Mouse (Mus musculus) ES-E14 (cell line): ENCODE measurements around the gene Bzw2.

Experiments used
- CHD2 ChIP-seq: IDR thresholded peaks from 2 replicates; pipeline ENCODE4 v1.6.1; 2014; ENCODE audit warnings: mild to moderate bottlenecking, low read depth, low read length, inconsistent platforms
- HCFC1 ChIP-seq: IDR thresholded peaks from 2 replicates; pipeline ENCODE4 v1.6.1; 2012; ENCODE audit warnings: low read length, inconsistent platforms, borderline replicate concordance; ENCODE audit not compliant: insufficient read depth
- ZC3H11A ChIP-seq: IDR thresholded peaks from 2 replicates; pipeline ENCODE4 v1.6.1; 2012; ENCODE audit warnings: low read depth, mild to moderate bottlenecking, inconsistent platforms, low read length, borderline replicate concordance
- ZNF384 ChIP-seq: IDR thresholded peaks from 2 replicates; pipeline ENCODE4 v1.6.1; 2012; ENCODE audit warnings: low read depth, low read length, inconsistent platforms

GRCm38 (mm10) chr12:36140401-36140800 lies 17.5 kb downstream of the Bzw2 start:
- no peak for TF ChIP-seq HCFC1
- no peak for TF ChIP-seq ZNF384
- TF ChIP-seq ZC3H11A = no peak
- no peak for TF ChIP-seq CHD2
